Mouse (Mus musculus) ES-Bruce4 (cell line): ENCODE data around the gene Ntsr1.

Experiments
- CTCF ChIP-seq: IDR thresholded peaks from one replicate; pipeline ENCODE4 v1.8.1; 2011; ENCODE audit warnings: low read depth, low read length
- EP300 ChIP-seq: IDR thresholded peaks from 2 replicates; pipeline ENCODE4 v1.6.1; 2011; ENCODE audit warnings: low read depth, low read length; ENCODE audit not compliant: insufficient read depth
- POLR2A ChIP-seq: IDR thresholded peaks from one replicate; pipeline ENCODE4 v1.8.1; 2011; ENCODE audit warnings: low read length; ENCODE audit not compliant: insufficient read depth

GRCm38 (mm10) chr2:180588736-180589122 lies 89.0 kb downstream of the Ntsr1 start:
- TF ChIP-seq POLR2A (no peak), CTCF (no peak), EP300 (no peak)
